Mouse (Mus musculus): ENCODE results near the gene Pdzd2.

- TF ChIP-seq POLR2A (IDR thresholded peaks at IDR 0.05; ENCODE audit: low read depth, low read length) (no peak), CTCF (IDR thresholded peaks at IDR 0.05; ENCODE audit: extremely low read depth, insufficient read length, insufficient replicate concordance, low read depth, low read length) (no peak)
These were observed 117.0 kb downstream of the Pdzd2 start for GRCm38 (mm10) chr15:12622701-12623100.
